Mouse (Mus musculus): ENCODE measurements around the gene Ankrd13d.
A peak's percentile ranks its signal among the peaks of the same experiment; 100 is the strongest.

Ankrd13d gene

GRCm38 (mm10) chr19:4282898-4283553, at the start of gene Ankrd13d:
TSS of gene Ankrd13d (minus strand) at chr19:4283137.
- peak; percentile 92 for DNase-seq (ENCODE audit: low read depth)

GRCm38 (mm10) chr19:4332653-4333052, 49.7 kb upstream of the Ankrd13d start:
- DNase-seq (ENCODE audit: low read depth): peak; percentile 77

GRCm38 (mm10) chr19:4331273-4331672, 48.3 kb upstream of the Ankrd13d start:
- no peak for DNase-seq (ENCODE audit: low read depth)

GRCm38 (mm10) chr19:4330603-4331002, 47.7 kb upstream of the Ankrd13d start:
- no peak for DNase-seq (ENCODE audit: low read depth)

GRCm38 (mm10) chr19:4328737-4329304, 45.9 kb upstream of the Ankrd13d start:
- no peak for DNase-seq (ENCODE audit: low read depth)

GRCm38 (mm10) chr19:4326881-4327280, 43.9 kb upstream of the Ankrd13d start:
- DNase-seq (ENCODE audit: low read depth): no peak

GRCm38 (mm10) chr19:4326106-4326505, 43.2 kb upstream of the Ankrd13d start:
- no peak for DNase-seq (ENCODE audit: low read depth)

GRCm38 (mm10) chr19:4322134-4322533, 39.2 kb upstream of the Ankrd13d start:
- DNase-seq (ENCODE audit: low read depth): no peak

GRCm38 (mm10) chr19:4321622-4322021, 38.7 kb upstream of the Ankrd13d start:
- no peak for DNase-seq (ENCODE audit: low read depth)

GRCm38 (mm10) chr19:4319272-4319671, 36.3 kb upstream of the Ankrd13d start:
- no peak for DNase-seq (ENCODE audit: low read depth)

- no peak for DNase-seq (ENCODE audit: low read depth)
Measured at GRCm38 (mm10) chr19:4317181-4317580, 34.2 kb upstream of the Ankrd13d start.

- no peak for DNase-seq (ENCODE audit: low read depth)
Measured at GRCm38 (mm10) chr19:4315223-4315944, 32.4 kb upstream of the Ankrd13d start.

- peak; percentile 90 for DNase-seq (ENCODE audit: low read depth)
Measured at GRCm38 (mm10) chr19:4309776-4310185, 26.8 kb upstream of the Ankrd13d start.

- no peak for DNase-seq (ENCODE audit: low read depth)
Measured at GRCm38 (mm10) chr19:4309302-4309701, 26.4 kb upstream of the Ankrd13d start.

GRCm38 (mm10) chr19:4306190-4306577, 23.2 kb upstream of the Ankrd13d start, which contains the start of gene Grk2:
TSS of gene Grk2 (minus strand) at chr19:4306222.
- peak; percentile 85 for DNase-seq (ENCODE audit: low read depth)

- DNase-seq (ENCODE audit: low read depth): peak; percentile 66
Measured at GRCm38 (mm10) chr19:4305491-4306189, 22.7 kb upstream of the Ankrd13d start.

- peak; percentile 66 for DNase-seq (ENCODE audit: low read depth)
Measured at GRCm38 (mm10) chr19:4304871-4305321, 22.0 kb upstream of the Ankrd13d start.

GRCm38 (mm10) chr19:4304251-4304821, 21.4 kb upstream of the Ankrd13d start:
- peak; percentile 56 for DNase-seq (ENCODE audit: low read depth)

GRCm38 (mm10) chr19:4303640-4303995, 20.7 kb upstream of the Ankrd13d start:
- DNase-seq (ENCODE audit: low read depth): no peak

GRCm38 (mm10) chr19:4302936-4303639, 20.2 kb upstream of the Ankrd13d start:
- DNase-seq (ENCODE audit: low read depth): no peak
